Mouse (Mus musculus): Measurements from ENCODE around the gene Lif.

DNA sequence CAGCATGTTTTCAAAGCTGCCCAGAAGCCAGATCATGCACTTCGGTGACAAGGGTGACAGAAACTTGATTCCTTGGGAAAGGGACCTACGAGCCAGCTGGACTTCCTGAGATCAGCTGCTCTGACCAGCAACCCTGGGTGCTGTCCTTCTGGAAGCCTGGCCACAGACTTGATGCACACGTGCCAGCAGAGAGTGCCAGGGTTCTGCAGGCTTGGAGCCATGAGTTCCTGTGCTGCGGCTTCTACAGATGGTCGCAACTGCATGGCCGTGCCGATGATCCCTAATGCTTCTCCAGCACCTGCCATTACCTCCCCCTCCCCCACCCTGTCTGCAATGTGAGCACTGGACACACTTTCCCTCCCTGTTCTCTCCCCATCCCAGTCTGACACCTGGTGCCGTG lies 28.9 kb upstream of the Lif start:
- no peak for TF ChIP-seq CTCF (IDR thresholded peaks at IDR 0.05; ENCODE audit: borderline replicate concordance, control insufficient read depth, extremely low read depth, insufficient read depth, low read length, poor library complexity)
- TF ChIP-seq POLR2A (IDR thresholded peaks at IDR 0.05; ENCODE audit: control insufficient read depth, extremely low read depth, insufficient read depth, low read length, poor library complexity), result no peak
